Mouse (Mus musculus) heart, postnatal 4 days (tissue): ENCODE data around the gene Il17re. TPM values are rescaled to one million over a fixed set of nuclear protein-coding genes. Genes with fewer than 3 reads are reported as not detected.

Source experiments
- DNase-seq: peaks from one replicate; pipeline ENCODE4 v3.0.0; 2021
- total RNA-seq, 2 experiments: library from RNA; stranded (reverse); gene quantifications; 2 replicates each; pipeline ENCODE4 v1.2.3; 2021

Gene Il17re
- total RNA-seq, 2 experiments from 2014 or later = 1.1 to 1.3 TPM

- DNase-seq = no peak
These were observed 13.9 kb upstream of the Il17re start for GRCm38 (mm10) chr6:113444207-113444965.

- DNase-seq = no peak
These were observed 10.6 kb upstream of the Il17re start for GRCm38 (mm10) chr6:113447639-113448038.

DNA sequence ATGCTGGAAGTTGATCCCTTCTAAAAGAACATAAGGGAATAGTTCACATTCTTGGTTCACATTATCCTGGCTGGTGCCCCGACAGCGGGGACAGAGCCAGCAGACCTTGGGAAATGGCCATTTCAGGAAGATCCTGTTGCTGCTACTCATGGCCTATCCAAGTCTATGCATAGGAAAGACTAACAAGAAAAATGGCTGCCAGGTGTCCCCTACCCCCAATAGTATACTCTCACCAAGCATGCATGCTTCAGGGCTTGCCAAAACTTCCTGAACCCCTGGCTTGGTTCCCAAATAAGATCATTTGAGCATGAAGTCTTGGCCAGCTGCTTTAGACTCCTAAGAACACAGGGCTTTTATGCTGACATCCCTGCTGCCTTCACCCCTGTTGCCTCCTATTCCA lies 6.4 kb upstream of the Il17re start:
- DNase-seq = no peak

DNA sequence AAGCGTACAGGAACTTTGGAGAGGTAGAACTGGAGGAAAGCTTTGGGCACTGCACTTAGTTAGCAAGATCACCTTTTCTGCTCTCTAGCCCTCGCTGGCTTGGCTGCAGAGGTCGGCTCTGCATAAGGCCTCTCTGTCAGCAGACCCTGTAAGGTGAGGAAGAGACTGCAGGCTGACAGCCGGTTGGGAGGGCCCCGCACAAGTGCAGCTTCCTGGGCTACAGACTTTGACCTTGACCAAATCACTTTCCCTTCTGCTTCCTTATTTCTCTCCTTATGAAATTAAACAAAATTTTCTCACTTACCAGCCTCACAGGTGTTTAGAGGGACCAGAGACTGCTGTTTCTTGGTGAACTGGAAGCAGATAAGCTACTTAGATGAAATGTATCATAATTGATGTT lies 3.3 kb upstream of the Il17re start:
- DNase-seq = no peak

GRCm38 (mm10) chr6:113458635-113459034 lies 351 bp downstream of the Il17re start:
- no peak for DNase-seq

- DNase-seq = no peak
These were observed 5.8 kb downstream of the Il17re start for GRCm38 (mm10) chr6:113464040-113464439.

- DNase-seq = no peak
These were observed 7.3 kb downstream of the Il17re start for GRCm38 (mm10) chr6:113465602-113466001.

DNA sequence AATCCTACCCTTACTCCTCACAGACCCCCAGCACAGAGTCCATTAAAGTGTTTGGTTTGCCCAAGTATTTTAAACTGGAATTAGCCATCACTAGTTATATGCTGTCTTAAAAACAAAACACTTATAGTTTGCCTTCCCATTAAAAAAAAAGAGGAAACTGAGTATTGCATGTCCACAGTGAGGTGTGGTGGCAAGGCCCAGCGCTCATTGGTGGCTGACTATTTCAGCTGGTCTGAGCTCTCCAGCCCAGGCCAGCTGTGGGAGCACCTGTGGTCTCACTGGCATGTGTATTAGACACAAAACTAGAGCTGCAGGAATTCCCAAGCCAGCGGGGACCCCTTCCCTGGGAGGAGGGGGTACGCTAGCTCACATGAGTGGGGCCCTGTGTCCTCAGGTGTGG lies 10.2 kb downstream of the Il17re start:
- DNase-seq = no peak

DNA sequence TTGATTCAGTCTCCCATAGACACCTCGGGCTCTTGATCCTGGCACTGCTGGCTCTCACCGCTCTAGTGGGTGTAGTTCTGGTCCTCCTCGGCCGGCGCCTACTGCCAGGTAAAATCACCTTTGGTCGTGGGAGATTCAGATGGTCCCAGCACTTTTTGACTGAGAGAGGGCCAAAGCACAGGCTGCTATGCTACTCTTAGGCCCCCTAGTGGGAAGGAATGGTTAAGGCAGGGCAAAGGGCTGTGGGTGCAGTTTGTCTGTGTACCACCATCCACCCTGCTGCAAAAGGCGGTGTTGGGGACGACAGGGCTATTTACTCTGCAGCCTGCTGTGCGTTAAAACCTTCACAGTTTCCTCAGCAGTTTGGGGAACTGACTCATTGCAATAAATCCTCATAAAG lies 10.7 kb downstream of the Il17re start:
- DNase-seq = peak; percentile 81

DNA sequence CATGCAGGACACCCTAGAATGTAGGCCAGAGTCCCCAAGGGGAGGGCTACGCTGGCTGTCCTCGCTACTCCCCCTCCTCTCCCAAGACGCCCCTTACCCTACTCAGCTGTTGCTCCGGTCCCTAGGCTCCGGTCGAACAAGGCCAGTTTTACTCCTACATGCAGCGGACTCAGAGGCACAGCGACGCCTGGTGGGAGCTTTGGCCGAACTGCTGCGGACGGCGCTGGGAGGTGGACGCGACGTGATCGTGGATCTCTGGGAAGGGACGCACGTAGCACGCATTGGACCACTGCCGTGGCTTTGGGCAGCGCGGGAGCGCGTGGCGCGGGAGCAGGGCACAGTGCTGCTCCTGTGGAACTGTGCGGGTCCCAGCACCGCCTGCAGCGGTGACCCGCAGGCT lies 11.1 kb downstream of the Il17re start:
- peak; percentile 86 for DNase-seq

GRCm38 (mm10) chr6:113471297-113471936 lies 13.1 kb downstream of the Il17re start, which contains the start of gene Il17rc:
TSS of gene Il17rc (plus strand) at chr6:113471427.
- DNase-seq = peak; percentile 69

- DNase-seq = no peak
These were observed 13.8 kb downstream of the Il17re start for GRCm38 (mm10) chr6:113472061-113472460.

GRCm38 (mm10) chr6:113473246-113473645 lies 15.0 kb downstream of the Il17re start:
- DNase-seq = no peak

- no peak for DNase-seq
These were observed 15.4 kb downstream of the Il17re start for GRCm38 (mm10) chr6:113473715-113474114.

- DNase-seq = no peak
These were observed 19.1 kb downstream of the Il17re start for GRCm38 (mm10) chr6:113477353-113477752.

DNA sequence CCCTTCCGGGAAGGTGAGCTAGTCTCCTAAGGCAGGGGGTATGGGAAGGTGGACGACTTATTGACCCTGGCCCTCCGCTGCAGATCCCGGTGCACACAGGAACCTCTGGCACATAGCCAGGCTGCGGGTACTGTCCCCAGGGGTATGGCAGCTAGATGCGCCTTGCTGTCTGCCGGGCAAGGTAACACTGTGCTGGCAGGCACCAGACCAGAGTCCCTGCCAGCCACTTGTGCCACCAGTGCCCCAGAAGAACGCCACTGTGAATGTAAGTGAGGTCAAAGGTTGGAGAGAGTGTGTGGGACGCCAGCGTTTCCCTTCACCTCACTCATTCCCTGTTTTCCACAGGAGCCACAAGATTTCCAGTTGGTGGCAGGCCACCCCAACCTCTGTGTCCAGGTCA lies 20.6 kb downstream of the Il17re start:
- no peak for DNase-seq

GRCm38 (mm10) chr6:113480555-113481373 lies 22.5 kb downstream of the Il17re start:
- DNase-seq = peak; percentile 50

DNA sequence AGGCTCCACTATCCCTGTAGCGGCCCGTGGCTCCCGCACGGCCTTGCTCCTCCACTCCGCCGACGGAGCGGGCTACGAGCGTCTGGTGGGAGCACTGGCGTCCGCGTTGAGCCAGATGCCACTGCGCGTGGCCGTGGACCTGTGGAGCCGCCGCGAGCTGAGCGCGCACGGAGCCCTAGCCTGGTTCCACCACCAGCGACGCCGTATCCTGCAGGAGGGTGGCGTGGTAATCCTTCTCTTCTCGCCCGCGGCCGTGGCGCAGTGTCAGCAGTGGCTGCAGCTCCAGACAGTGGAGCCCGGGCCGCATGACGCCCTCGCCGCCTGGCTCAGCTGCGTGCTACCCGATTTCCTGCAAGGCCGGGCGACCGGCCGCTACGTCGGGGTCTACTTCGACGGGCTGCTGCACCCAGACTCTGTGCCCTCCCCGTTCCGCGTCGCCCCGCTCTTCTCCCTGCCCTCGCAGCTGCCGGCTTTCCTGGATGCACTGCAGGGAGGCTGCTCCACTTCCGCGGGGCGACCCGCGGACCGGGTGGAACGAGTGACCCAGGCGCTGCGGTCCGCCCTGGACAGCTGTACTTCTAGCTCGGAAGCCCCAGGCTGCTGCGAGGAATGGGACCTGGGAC lies 24.3 kb downstream of the Il17re start:
- peak; percentile 40 for DNase-seq

DNA sequence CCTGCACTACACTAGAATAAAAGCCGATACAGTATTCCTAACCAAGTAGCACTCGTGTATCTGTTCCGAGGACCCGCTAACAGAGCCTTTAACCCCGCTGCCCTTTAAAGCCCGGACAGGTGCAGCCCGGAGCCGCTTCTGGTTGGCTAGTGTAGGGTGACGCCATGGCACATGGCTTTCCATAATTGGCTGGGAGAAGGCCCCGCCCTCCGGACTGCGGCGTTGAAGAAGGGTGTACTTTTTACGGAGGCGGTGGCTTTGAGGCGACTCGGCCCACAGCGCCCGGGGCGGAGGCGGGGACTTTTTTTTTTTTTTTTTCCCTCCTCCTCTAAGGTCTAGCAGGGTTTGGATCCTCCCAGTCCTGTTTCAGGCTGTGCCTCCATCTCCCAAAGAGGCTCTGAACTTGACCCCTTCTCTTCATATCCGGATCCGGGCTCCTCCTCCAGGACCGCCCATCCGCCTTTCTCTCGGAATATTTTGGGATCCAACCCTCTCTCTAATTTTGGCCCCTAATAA lies 24.9 kb downstream of the Il17re start, which contains the start of gene Creld1:
Creld1 (plus strand) TSS at position 198 of the 516 bp plus-strand sequence.
- peak; percentile 93 for DNase-seq

- DNase-seq = no peak
These were observed 25.4 kb downstream of the Il17re start for GRCm38 (mm10) chr6:113483729-113484128.

DNA sequence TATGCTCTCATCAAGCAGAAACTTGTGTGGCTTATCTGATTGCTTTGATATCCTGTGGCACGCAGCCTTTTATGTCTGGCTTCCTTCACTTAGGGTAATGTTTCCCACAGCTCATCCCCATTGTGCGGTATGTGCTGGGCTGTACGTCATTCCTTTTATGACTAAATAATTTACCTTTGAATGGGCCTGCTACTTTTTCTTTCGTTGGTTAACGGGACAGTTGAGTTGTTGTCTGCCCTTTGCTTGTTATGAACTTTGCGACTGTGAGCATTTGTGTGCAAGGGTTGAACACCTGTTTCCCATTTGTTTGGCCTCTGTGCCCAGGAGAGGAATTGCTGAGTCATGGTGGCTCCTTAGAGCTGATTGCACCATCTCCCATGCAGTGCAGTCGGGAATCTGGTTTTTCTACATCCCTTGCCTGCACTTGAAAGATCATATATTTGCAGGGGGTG lies 28.9 kb downstream of the Il17re start:
- no peak for DNase-seq

- no peak for DNase-seq
These were observed 31.1 kb downstream of the Il17re start for GRCm38 (mm10) chr6:113489410-113489809.
